Mouse (Mus musculus): ENCODE measurements around the gene Mylk4. TPM values are rescaled to one million over a fixed set of nuclear protein-coding genes. Genes with fewer than 3 reads are reported as not detected.

Mylk4 gene
- polyA plus RNA-seq, 1 experiment from 2014 or later, result 3.0 TPM

DNA sequence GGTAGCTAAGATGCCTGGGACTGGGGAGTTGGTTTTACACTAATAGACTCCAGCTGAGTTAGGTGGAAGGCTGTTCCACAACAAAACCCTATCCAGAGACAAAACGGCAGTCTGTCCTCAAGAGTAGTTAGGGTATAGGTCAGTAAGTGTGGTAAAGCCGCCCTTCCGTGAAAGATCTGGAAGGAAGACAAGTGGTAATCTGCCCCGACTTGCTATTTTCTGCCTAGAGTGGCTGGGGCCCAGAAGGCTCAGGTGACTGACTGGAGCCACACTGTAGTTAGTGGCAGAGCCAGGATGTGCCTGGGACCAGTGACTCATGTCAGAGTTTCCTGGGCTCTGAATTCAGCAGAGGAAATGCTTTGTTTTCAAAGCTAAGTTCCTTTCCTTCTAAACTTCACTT is 123.5 kb downstream of the Mylk4 start:
- ATAC-seq (ENCODE audit: insufficient read depth, low FRiP score), result no peak
- Histone ChIP-seq H3K36me3 (ENCODE audit: control insufficient read depth, insufficient read depth, low read length) (no peaks in the 10 kb centered on the region), H3K9me3 (replicated peaks; ENCODE audit: control insufficient read depth, low read length) (no peaks in the 10 kb centered on the region), H3K27me3 (ENCODE audit: control insufficient read depth, insufficient read depth, low read length) (no peaks in the 10 kb centered on the region), H3K9ac (ENCODE audit: low read length) (no peak overlapping the region), H3K4me3 (replicated peaks; ENCODE audit: low read length) (no peak overlapping the region), H3K27ac (ENCODE audit: low read length) (no peak overlapping the region), H3K4me1 (ENCODE audit: control insufficient read depth, insufficient read depth, low read length) (no peaks in the 10 kb centered on the region), H3K4me2 (ENCODE audit: low read depth, low read length) (no peak overlapping the region)
- WGBS, result 58% methylated on average over 4 of the region's 4 CpGs

DNA sequence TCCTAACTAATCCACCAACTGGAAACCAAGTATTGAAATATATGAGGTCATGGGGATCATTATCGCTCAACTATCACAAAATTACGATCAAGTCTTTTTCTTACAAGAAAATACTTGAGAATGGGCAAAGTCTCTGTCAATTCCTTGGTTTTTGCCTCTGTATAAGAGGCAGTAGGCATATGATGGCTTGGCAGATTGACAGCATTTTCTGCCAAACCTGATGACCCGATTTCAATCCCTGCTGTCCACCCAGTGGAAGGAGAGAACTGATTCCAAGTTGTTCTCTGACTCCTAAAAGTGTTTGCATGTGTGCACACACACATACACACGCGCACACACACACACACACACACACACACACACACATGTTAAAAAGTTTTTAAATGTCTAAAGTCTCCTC is 124.5 kb downstream of the Mylk4 start:
- no peak overlapping the region for H3K4me3 ChIP-seq (replicated peaks; ENCODE audit: low read length)
- no peak overlapping the region for H3K27ac ChIP-seq (ENCODE audit: low read length)
- no peaks in the 10 kb centered on the region for H3K4me1 ChIP-seq (ENCODE audit: control insufficient read depth, insufficient read depth, low read length)
- no peaks in the 10 kb centered on the region for H3K36me3 ChIP-seq (ENCODE audit: control insufficient read depth, insufficient read depth, low read length)
- ATAC-seq (ENCODE audit: insufficient read depth, low FRiP score), result no peak
- H3K9me3 ChIP-seq (replicated peaks; ENCODE audit: control insufficient read depth, low read length), result no peaks in the 10 kb centered on the region
- H3K27me3 ChIP-seq (ENCODE audit: control insufficient read depth, insufficient read depth, low read length), result no peaks in the 10 kb centered on the region
- 89% methylated on average over 5 of the region's 5 CpGs for WGBS
- H3K9ac ChIP-seq (ENCODE audit: low read length), result no peak overlapping the region
- H3K4me2 ChIP-seq (ENCODE audit: low read depth, low read length), result no peak overlapping the region

DNA sequence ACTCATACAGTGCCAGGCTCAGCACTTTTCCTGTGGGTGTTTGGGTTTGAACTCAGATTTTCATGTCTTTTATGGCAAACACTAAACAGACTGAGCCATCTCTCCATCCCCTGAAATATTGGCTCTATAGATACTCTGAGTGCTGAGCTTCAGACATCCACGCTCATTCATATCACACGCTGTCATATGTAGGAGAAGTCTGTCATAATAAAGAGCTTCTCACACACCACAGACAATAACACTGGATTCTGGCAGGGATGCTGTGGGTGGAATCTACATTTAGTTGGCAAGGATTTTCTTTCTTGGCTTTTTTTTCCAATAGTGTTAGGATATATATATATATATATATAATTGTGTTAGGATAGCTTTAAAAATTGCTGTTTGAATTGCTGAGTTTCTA is 126.2 kb downstream of the Mylk4 start:
- no peaks in the 10 kb centered on the region for H3K27me3 ChIP-seq (ENCODE audit: control insufficient read depth, insufficient read depth, low read length)
- H3K27ac ChIP-seq (ENCODE audit: low read length), result no peak overlapping the region
- H3K4me1 ChIP-seq (ENCODE audit: control insufficient read depth, insufficient read depth, low read length), result no peaks in the 10 kb centered on the region
- no peak overlapping the region for H3K4me3 ChIP-seq (replicated peaks; ENCODE audit: low read length)
- H3K4me2 ChIP-seq (ENCODE audit: low read depth, low read length), result no peak overlapping the region
- no peaks in the 10 kb centered on the region for H3K36me3 ChIP-seq (ENCODE audit: control insufficient read depth, insufficient read depth, low read length)
- ATAC-seq (ENCODE audit: insufficient read depth, low FRiP score), result no peak
- H3K9me3 ChIP-seq (replicated peaks; ENCODE audit: control insufficient read depth, low read length), result no peaks in the 10 kb centered on the region
- WGBS, result 88% methylated on average over 2 of the region's 2 CpGs
- H3K9ac ChIP-seq (ENCODE audit: low read length), result no peak overlapping the region

Other genes starting within 250 kb of the Mylk4 start
- 11.7 and 12.7 TPM in 2 replicates for gene Wrnip1, start 18.1 kb upstream of the Mylk4 start, polyA plus RNA-seq (2015; fragmentation: Nextera tagmentation; extraction: Ambion mirVana)
- not detected in 2 replicates for gene D930007J09Rik, start 18.9 kb upstream of the Mylk4 start, polyA plus RNA-seq (2015; fragmentation: Nextera tagmentation; extraction: Ambion mirVana)
- 93.0 and 101 TPM in 2 replicates for gene Serpinb1a, start 67.2 kb upstream of the Mylk4 start, polyA plus RNA-seq (2015; fragmentation: Nextera tagmentation; extraction: Ambion mirVana)
- not detected in 2 replicates for gene Serpinb1c, start 114.3 kb upstream of the Mylk4 start, polyA plus RNA-seq (2015; fragmentation: Nextera tagmentation; extraction: Ambion mirVana)
- gene Serpinb6b, start 181.3 kb upstream of the Mylk4 start, polyA plus RNA-seq (2015; fragmentation: Nextera tagmentation; extraction: Ambion mirVana), result 4.5 and 4.8 TPM in 2 replicates
- 9.3 and 10.3 TPM in 2 replicates for gene Serpinb9, start 219.3 kb upstream of the Mylk4 start, polyA plus RNA-seq (2015; fragmentation: Nextera tagmentation; extraction: Ambion mirVana)
- not detected in 2 replicates for gene Serpinb9b, start 243.5 kb upstream of the Mylk4 start, polyA plus RNA-seq (2015; fragmentation: Nextera tagmentation; extraction: Ambion mirVana)

Data from stomach, embryonic 16.5 days (tissue).